Mouse (Mus musculus) forebrain, embryonic 11.5 days (tissue): ENCODE measurements around the gene Spint1. TPM values are rescaled to one million over a fixed set of nuclear protein-coding genes. Genes with fewer than 3 reads are reported as not detected.

Experiments used
- polyA plus RNA-seq: library from polyadenylated mRNA; unstranded; fragments of >200 nt; fragmentation: Nextera tagmentation; extraction: Ambion mirVana; gene quantifications from 2 replicates; pipeline ENCODE4 v1.2.1, GENCODE M21; 2014

Spint1 gene
- polyA plus RNA-seq, 1 experiment from 2014 or later = 2.2 TPM

Other genes starting within 250 kb of the Spint1 start
- 22.1 and 24.0 TPM in 2 replicates for gene Ccdc32, start 208.0 kb upstream of the Spint1 start, polyA plus RNA-seq
- 8.3 and 8.9 TPM in 2 replicates for gene Rpusd2, start 202.6 kb upstream of the Spint1 start, polyA plus RNA-seq
- gene Knl1, start 190.2 kb upstream of the Spint1 start, polyA plus RNA-seq = 61.0 and 69.4 TPM in 2 replicates
- 84.2 and 91.2 TPM in 2 replicates for gene Rad51, start 124.6 kb upstream of the Spint1 start, polyA plus RNA-seq
- 52.2 and 53.6 TPM in 2 replicates for gene Rmdn3, start 80.3 kb upstream of the Spint1 start, polyA plus RNA-seq
- 2.7 and 4.1 TPM in 2 replicates for gene Gchfr, start 69.6 kb upstream of the Spint1 start, polyA plus RNA-seq
- gene Gm14137, start 62.9 kb upstream of the Spint1 start, polyA plus RNA-seq = 0.28 and 0.29 TPM in 2 replicates
- 41.7 and 53.2 TPM in 2 replicates for gene Zfyve19, start 28.7 kb upstream of the Spint1 start, polyA plus RNA-seq
- gene Dnajc17, start 28.6 kb upstream of the Spint1 start, polyA plus RNA-seq = 26.6 and 27.1 TPM in 2 replicates
- gene Ppp1r14d, start 7.5 kb upstream of the Spint1 start, polyA plus RNA-seq = not detected in 2 replicates
- gene Rhov, start 33.9 kb downstream of the Spint1 start, polyA plus RNA-seq = 0.83 and 0.90 TPM in 2 replicates
- 18.5 and 20.5 TPM in 2 replicates for gene Vps18, start 51.4 kb downstream of the Spint1 start, polyA plus RNA-seq
- gene Dll4, start 88.4 kb downstream of the Spint1 start, polyA plus RNA-seq = 2.8 and 3.7 TPM in 2 replicates
- gene Chac1, start 113.9 kb downstream of the Spint1 start, polyA plus RNA-seq = 0.90 and 2.0 TPM in 2 replicates
- 6.2 and 6.5 TPM in 2 replicates for gene Ino80, start 240.3 kb downstream of the Spint1 start, polyA plus RNA-seq